Mouse (Mus musculus): ENCODE data around the gene Nfix. TPM values are rescaled to one million over a fixed set of nuclear protein-coding genes. Genes with fewer than 3 reads are reported as not detected.

Gene Nfix
- polyA plus RNA-seq, 1 experiment from 2014 or later = 2.2 TPM

DNA sequence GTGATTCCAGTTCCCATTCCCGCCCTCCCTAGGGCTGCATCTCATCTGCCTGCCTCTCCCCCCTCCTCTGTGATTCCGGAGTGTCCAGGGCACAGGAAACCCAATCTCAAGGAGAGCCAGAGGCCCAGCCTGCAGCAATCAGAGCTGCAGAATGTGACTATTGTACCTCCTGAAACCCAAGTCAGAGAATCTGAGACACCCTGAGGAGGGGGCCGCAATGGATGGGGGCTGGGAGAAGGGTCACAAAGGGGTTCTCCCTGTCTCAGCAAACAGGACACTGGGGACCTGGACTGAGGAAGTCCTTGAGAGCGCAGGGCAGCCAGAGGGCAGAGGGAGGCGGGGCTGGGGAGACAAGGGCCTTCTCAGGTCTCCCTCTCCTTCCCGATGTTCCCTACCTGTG is 67.1 kb downstream of the Nfix start:
- 54% methylated on average over 5 of the region's 6 CpGs for WGBS
- no peak for DNase-seq (ENCODE audit: low spot score, missing footprints)
- peaks cover 25% of the 10 kb centered on the region for H3K4me1 ChIP-seq (ENCODE audit: control insufficient read depth, insufficient read depth, low read length)

DNA sequence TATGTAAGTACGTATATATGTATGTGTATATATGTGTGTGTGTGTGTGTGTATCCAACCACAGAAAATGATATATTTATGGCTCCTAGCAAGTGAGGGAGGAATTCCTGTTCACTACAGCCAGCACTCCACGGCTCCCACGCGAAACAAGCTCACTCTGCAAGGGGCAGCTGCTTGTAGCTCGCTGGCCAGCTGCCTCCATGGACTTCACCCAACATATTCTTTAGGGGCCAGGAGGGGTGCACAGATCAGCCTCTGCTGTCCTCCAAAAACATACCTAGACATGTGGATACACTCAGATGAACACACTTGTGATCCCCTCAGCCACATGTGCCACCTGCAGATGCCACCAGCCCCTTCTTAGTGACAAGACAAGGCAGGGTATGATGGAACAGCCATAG is 67.6 kb downstream of the Nfix start:
- Histone ChIP-seq H3K27ac (ENCODE audit: low read depth, low read length) (no peak overlapping the region), H3K4me1 (ENCODE audit: control insufficient read depth, insufficient read depth, low read length) (peaks cover 22% of the 10 kb centered on the region), H3K4me2 (no peak overlapping the region), H3K9me3 (ENCODE audit: control insufficient read depth, low read length) (no peaks in the 10 kb centered on the region), H3K4me3 (ENCODE audit: low read depth, low read length) (no peak overlapping the region), H3K9ac (ENCODE audit: low read length) (no peak overlapping the region), H3K36me3 (ENCODE audit: control insufficient read depth, insufficient read depth, low read length) (no peaks in the 10 kb centered on the region), H3K27me3 (ENCODE audit: control insufficient read depth, insufficient read depth, low read length) (peaks cover 49% of the 10 kb centered on the region)
- ATAC-seq (ENCODE audit: low FRiP score) = no peak
- no peak for DNase-seq (ENCODE audit: low spot score, missing footprints)
- WGBS = 80% methylated on average over 5 of the region's 5 CpGs

More for the DNA sequence above, 67.1 kb downstream of the Nfix start:
- no peaks in the 10 kb centered on the region for H3K9me3 ChIP-seq (ENCODE audit: control insufficient read depth, low read length)
- H3K4me2 ChIP-seq = no peak overlapping the region
- H3K36me3 ChIP-seq (ENCODE audit: control insufficient read depth, insufficient read depth, low read length) = no peaks in the 10 kb centered on the region
- no peak overlapping the region for H3K27ac ChIP-seq (ENCODE audit: low read depth, low read length)
- H3K27me3 ChIP-seq (ENCODE audit: control insufficient read depth, insufficient read depth, low read length) = peaks cover 53% of the 10 kb centered on the region
- no peak for ATAC-seq (ENCODE audit: low FRiP score)
- H3K9ac ChIP-seq (ENCODE audit: low read length) = no peak overlapping the region
- no peak overlapping the region for H3K4me3 ChIP-seq (ENCODE audit: low read depth, low read length)

DNA sequence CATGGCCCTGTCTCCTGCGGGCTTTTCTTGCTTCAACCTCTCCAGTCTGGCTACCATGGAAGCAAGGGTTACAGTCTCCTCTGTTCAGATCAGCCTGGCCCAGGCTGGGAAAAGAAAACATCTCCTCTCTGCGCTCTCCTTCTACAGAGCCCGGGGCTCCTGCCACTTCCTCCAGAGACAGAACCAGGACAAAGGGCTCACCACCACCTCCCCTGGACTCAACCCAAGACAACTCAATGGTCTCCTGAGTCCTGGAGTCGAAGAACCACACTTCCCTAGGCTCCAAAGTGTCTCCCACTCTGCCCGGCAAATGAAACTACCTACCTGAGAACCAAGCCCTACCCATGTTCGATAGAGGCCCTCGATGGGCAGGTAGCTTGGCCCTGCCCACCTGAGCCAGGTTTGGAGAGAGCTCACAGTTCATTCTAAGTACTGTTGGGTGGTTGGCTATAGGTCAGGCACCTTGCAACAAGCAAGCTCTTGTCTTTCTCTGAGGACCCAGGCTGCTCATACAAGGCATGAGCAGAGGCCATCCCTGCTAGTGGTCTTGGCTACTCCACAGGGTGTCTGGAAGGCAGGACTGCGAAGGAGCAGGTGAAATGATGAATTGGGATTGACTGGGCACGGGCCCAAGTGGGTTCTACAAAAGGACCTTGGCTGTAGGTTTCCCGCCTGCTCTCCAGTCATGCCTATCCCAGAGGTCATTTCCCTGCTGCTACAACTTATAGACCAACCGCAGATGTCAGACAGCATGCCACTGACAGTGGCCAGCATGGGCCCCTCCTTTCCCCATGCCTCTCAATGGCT is 68.6 kb downstream of the Nfix start:
- H3K4me3 ChIP-seq (ENCODE audit: low read depth, low read length) = no peak overlapping the region
- H3K4me2 ChIP-seq = no peak overlapping the region
- H3K4me1 ChIP-seq (ENCODE audit: control insufficient read depth, insufficient read depth, low read length) = peaks cover 22% of the 10 kb centered on the region
- 70% methylated on average over 11 of the region's 11 CpGs for WGBS
- H3K27ac ChIP-seq (ENCODE audit: low read depth, low read length) = peak overlapping the region; percentile 76
- no peak overlapping the region for H3K9ac ChIP-seq (ENCODE audit: low read length)
- peaks cover 40% of the 10 kb centered on the region for H3K27me3 ChIP-seq (ENCODE audit: control insufficient read depth, insufficient read depth, low read length)
- ATAC-seq (ENCODE audit: low FRiP score) (no peak), DNase-seq (ENCODE audit: low spot score, missing footprints) (no peak)
- H3K36me3 ChIP-seq (ENCODE audit: control insufficient read depth, insufficient read depth, low read length) = no peaks in the 10 kb centered on the region
- H3K9me3 ChIP-seq (ENCODE audit: control insufficient read depth, low read length) = no peaks in the 10 kb centered on the region

DNA sequence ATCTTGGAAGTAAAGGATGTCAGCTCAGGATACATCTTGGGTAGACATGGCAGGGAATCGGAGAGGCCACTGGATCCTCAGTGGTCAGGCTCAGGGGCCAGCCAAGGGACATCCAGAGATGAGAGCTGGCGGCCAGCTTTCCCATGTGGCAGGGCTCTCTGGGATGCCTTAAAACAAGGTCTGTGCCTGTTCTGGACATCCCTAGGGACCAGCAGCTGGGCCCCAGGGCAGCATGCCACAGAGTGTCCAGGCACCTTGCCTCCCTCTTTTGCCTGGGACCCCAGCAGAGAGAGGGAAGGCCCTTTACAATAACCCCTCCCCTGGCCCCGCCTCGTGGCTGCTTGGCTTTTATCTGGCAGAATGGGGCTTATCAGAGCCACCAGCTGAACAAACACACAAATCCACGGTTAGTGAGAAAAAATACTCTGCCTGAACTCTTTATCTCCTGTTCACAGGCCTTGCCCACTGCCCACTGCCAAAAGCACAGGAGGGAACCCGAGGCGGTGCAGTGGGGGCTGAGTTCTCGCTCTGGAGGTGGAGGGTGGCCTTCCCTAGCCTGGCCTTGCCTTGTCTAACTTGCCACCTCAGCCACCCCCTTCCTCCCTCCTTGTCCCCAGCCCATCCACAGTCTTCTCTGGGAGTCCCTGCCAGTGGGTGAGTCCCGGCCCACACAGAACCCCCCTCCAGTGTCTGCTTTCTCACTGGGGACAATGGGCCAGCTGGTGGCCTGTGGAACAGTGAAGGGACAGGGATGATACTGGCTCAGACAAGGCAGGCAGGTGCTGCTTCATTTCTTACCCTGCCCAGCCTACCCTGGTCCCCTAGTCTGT is 69.4 kb downstream of the Nfix start:
- H3K27me3 ChIP-seq (ENCODE audit: control insufficient read depth, insufficient read depth, low read length) = peaks cover 32% of the 10 kb centered on the region
- H3K27ac ChIP-seq (ENCODE audit: low read depth, low read length) = peak overlapping the region; percentile 76
- peak; percentile 64 for ATAC-seq (ENCODE audit: low FRiP score)
- H3K9me3 ChIP-seq (ENCODE audit: control insufficient read depth, low read length) = no peaks in the 10 kb centered on the region
- no peak overlapping the region for H3K4me2 ChIP-seq
- H3K9ac ChIP-seq (ENCODE audit: low read length) = 0 out of 2 replicates have a peak overlapping the region, but pooled peaks have one; percentile 6
- H3K4me1 ChIP-seq (ENCODE audit: control insufficient read depth, insufficient read depth, low read length) = peaks cover 22% of the 10 kb centered on the region
- H3K4me3 ChIP-seq (ENCODE audit: low read depth, low read length) = no peak overlapping the region
- WGBS = 22% methylated on average over 9 of the region's 9 CpGs
- DNase-seq (ENCODE audit: low spot score, missing footprints) = peak; percentile 92
- no peaks in the 10 kb centered on the region for H3K36me3 ChIP-seq (ENCODE audit: control insufficient read depth, insufficient read depth, low read length)

DNA sequence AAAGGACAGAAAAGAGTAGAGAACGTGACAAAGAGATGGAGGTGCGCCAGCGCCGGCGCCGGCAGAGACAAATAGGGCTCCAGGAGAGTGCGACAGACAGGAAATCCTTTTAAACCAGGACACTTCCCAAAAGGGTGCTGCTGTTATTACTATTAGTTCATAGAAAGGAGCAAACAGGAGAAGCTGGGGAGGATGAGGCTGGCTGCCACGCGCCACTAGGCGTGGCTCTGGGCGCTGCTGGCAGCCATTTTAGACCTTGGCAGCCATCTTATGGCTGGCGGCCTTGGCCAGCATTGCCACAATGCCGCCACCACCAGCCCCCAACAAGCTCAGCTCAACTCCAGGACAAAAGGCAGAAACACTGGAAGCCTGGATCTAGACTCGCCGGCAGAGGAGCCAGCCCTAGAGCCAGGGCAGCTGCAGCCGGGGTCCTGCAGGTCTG is 70.2 kb downstream of the Nfix start:
- no peaks in the 10 kb centered on the region for H3K9me3 ChIP-seq (ENCODE audit: control insufficient read depth, low read length)
- no peak for ATAC-seq (ENCODE audit: low FRiP score)
- no peak for DNase-seq (ENCODE audit: low spot score, missing footprints)
- no peaks in the 10 kb centered on the region for H3K36me3 ChIP-seq (ENCODE audit: control insufficient read depth, insufficient read depth, low read length)
- H3K27ac ChIP-seq (ENCODE audit: low read depth, low read length) = no peak overlapping the region; the same call in 1 of the 2 replicates
- WGBS = 93% methylated on average over 16 of the region's 16 CpGs
- H3K4me1 ChIP-seq (ENCODE audit: control insufficient read depth, insufficient read depth, low read length) = peaks cover 26% of the 10 kb centered on the region
- no peak overlapping the region for H3K4me2 ChIP-seq
- peaks cover 27% of the 10 kb centered on the region for H3K27me3 ChIP-seq (ENCODE audit: control insufficient read depth, insufficient read depth, low read length)
- H3K9ac ChIP-seq (ENCODE audit: low read length) = 0 out of 2 replicates have a peak overlapping the region, but pooled peaks have one; percentile 27
- no peak overlapping the region for H3K4me3 ChIP-seq (ENCODE audit: low read depth, low read length)

DNA sequence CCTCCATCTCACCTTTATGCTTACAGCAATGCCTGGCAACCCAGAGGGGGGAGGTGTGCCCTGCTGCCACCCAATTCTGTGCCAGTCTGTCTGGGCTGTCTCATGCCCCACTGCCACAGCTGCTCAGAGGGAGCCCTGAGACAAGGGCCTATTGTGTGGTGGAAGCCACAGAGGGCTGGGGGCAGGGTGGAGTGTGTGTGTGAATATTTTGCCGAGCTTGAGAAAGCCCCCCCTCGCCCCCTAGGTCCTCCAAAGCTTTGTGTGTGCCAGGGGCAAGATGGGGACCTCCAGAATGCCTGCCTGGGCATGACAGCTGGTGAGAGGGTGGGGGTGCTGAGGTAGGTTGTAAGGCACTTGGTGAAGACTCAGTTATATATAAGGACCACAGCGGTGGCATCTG is 71.7 kb downstream of the Nfix start:
- ATAC-seq (ENCODE audit: low FRiP score) (no peak), DNase-seq (ENCODE audit: low spot score, missing footprints) (no peak)
- 68% methylated on average over 3 of the region's 3 CpGs for WGBS
- Histone ChIP-seq H3K4me2 (no peak overlapping the region), H3K4me1 (ENCODE audit: control insufficient read depth, insufficient read depth, low read length) (peaks cover 30% of the 10 kb centered on the region), H3K27me3 (ENCODE audit: control insufficient read depth, insufficient read depth, low read length) (peaks cover 25% of the 10 kb centered on the region), H3K27ac (ENCODE audit: low read depth, low read length) (no peak overlapping the region), H3K4me3 (ENCODE audit: low read depth, low read length) (no peak overlapping the region), H3K9me3 (ENCODE audit: control insufficient read depth, low read length) (no peaks in the 10 kb centered on the region), H3K36me3 (ENCODE audit: control insufficient read depth, insufficient read depth, low read length) (no peaks in the 10 kb centered on the region), H3K9ac (ENCODE audit: low read length) (no peak overlapping the region)

DNA sequence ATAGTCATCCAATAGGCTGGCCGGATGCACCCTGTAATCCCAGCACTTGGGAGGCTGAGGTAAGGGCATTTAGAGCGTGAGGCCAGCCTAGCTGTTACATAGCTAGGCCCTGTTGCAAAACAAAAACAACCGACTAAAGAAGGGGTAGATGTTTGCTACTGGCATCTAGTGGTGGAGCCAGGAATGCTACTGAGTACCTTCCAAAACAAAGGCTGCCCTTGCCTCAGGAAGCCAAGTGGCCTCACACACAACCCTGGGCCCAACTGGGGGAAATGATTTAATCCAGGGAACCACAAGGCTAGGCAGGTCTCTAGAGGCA is 74.2 kb downstream of the Nfix start:
- Histone ChIP-seq H3K9ac (ENCODE audit: low read length) (peak overlapping the region; percentile 3; the same call in 1 of the 2 replicates), H3K4me3 (ENCODE audit: low read depth, low read length) (no peak overlapping the region), H3K9me3 (ENCODE audit: control insufficient read depth, low read length) (no peaks in the 10 kb centered on the region), H3K4me2 (no peak overlapping the region), H3K36me3 (ENCODE audit: control insufficient read depth, insufficient read depth, low read length) (no peaks in the 10 kb centered on the region), H3K27ac (ENCODE audit: low read depth, low read length) (no peak overlapping the region), H3K27me3 (ENCODE audit: control insufficient read depth, insufficient read depth, low read length) (peaks cover 27% of the 10 kb centered on the region), H3K4me1 (ENCODE audit: control insufficient read depth, insufficient read depth, low read length) (peaks cover 28% of the 10 kb centered on the region)
- DNase-seq (ENCODE audit: low spot score, missing footprints) (no peak), ATAC-seq (ENCODE audit: low FRiP score) (no peak)
- WGBS = 16% methylated on average over 3 of the region's 3 CpGs

DNA sequence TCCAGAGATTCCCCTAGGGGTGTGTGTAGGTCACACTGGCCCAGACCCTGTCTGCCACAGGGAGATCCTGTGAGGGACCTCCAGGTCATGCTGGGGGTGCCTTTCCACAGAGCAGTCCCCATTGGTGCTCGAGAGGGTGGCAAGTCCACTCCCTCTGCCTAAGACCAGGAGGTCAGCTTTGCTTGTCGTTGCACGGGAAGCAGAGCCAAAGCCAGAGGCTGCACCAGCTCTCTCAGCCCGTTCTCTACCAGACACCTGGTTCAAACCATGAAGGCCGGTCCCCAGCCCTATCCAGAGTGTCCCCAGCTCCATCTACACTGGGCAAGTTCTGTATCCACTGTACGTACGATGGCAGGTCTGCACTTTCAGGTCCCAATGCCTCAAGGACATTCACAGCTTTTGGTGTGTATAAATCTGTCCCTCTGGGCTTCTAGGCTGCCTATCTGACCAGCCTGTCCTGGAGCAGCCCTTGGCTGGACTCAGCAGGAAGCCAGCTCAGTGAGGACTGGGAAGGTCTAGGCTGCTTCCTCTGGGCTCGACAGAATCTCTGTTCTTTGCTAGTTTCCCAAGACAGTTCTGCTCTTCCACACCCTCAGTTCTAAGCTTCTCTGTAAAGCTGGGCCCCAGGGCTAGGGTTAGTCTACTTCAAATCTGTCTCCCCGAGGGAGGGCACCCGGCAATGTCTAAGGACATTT is 74.8 kb downstream of the Nfix start:
- H3K4me1 ChIP-seq (ENCODE audit: control insufficient read depth, insufficient read depth, low read length) = peaks cover 23% of the 10 kb centered on the region
- H3K36me3 ChIP-seq (ENCODE audit: control insufficient read depth, insufficient read depth, low read length) = no peaks in the 10 kb centered on the region
- no peak overlapping the region for H3K4me2 ChIP-seq
- H3K27me3 ChIP-seq (ENCODE audit: control insufficient read depth, insufficient read depth, low read length) = peaks cover 31% of the 10 kb centered on the region
- WGBS = 61% methylated on average over 10 of the region's 10 CpGs
- peak overlapping the region; percentile 3; the same call in 1 of the 2 replicates for H3K9ac ChIP-seq (ENCODE audit: low read length)
- no peak overlapping the region for H3K27ac ChIP-seq (ENCODE audit: low read depth, low read length)
- no peak overlapping the region for H3K4me3 ChIP-seq (ENCODE audit: low read depth, low read length)
- ATAC-seq (ENCODE audit: low FRiP score) (no peak), DNase-seq (ENCODE audit: low spot score, missing footprints) (no peak)
- H3K9me3 ChIP-seq (ENCODE audit: control insufficient read depth, low read length) = no peaks in the 10 kb centered on the region

Data from midbrain, embryonic 11.5 days (tissue).